Mouse (Mus musculus): ENCODE results near the gene Cdc42. TPM values are rescaled to one million over a fixed set of nuclear protein-coding genes. Genes with fewer than 3 reads are reported as not detected.

The Cdc42 gene
- polyA plus RNA-seq, 1 experiment, result 298 TPM

DNA sequence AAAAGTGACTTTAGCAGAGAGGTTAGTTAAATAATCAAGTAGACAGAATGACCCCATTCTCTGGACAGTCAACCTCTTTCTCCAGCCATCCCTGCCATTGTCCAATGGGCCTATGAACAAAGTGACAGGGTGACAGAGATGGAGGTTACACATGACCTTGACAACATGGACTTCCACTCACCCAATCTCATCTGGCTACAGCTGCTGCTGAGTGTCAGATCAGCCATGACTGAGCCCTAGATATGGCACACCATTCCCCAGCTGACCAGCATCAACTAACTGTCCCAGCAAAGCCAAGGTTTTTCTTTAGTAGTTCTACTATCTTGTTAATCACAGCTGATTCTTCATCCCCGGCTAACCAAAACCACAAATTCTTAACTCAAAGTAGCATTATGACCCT is 14.7 kb downstream of the Cdc42 start:
- TF ChIP-seq TCF12 (IDR thresholded peaks at IDR 0.05; ENCODE audit: insufficient read depth, poor library complexity, severe bottlenecking) (no peak), SRF (IDR thresholded peaks at IDR 0.05; ENCODE audit: control insufficient read depth, insufficient read length, low read depth) (no peak), MYOD1 (IDR thresholded peaks at IDR 0.05; ENCODE audit: control insufficient read depth in 1 of 3, insufficient read length in 2 of 3, low read depth in 2 of 3) (peak; percentile 31 to 76 (median 67)), MYOG (IDR thresholded peaks at IDR 0.05; ENCODE audit: control insufficient read depth in 1 of 3, insufficient read depth in 1 of 3, insufficient read length in 2 of 3, low read depth in 2 of 3) (peak in 1 of 3 experiments; percentile 31), POLR2AphosphoS2 (IDR thresholded peaks at IDR 0.05; ENCODE audit: insufficient read length, low read depth) (peak; percentile 27)
- no peak overlapping the region for H3K4me3 ChIP-seq
- H3K79me2 ChIP-seq (ENCODE audit: control insufficient read depth, insufficient read depth), result peaks cover 97% of the 10 kb centered on the region
- no peak overlapping the region for H3ac ChIP-seq (ENCODE audit: control insufficient read depth, insufficient read length)
- no peaks in the 10 kb centered on the region for H3K27me3 ChIP-seq (ENCODE audit: control insufficient read depth, insufficient read depth, insufficient read length)
- H3K36me3 ChIP-seq (ENCODE audit: control insufficient read depth, insufficient read depth), result peaks cover 16% of the 10 kb centered on the region
- no peak overlapping the region for H3K4me2 ChIP-seq (ENCODE audit: low read depth)

DNA sequence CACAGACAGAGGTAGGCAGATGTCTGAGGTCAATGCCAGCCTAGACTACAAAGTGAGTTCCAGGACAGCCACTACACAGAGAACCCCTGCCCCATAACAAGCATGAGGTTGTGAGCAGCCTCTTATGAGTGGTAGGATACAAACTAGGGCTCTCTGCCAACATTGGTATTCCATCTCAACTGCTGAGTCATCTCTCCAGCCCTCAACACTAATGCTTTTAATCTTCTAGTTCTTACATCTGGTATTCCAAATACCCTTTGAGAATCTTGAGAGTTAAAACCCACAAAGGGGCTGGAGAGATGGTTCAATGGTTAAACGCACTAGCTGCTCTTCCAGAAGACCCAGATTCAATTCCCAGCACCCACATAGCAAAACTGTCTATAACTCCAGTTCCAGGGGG is 18.1 kb downstream of the Cdc42 start:
- H3K4me3 ChIP-seq, result no peak overlapping the region

GRCm38 (mm10) chr4:137336468-137336867 is 21.1 kb downstream of the Cdc42 start:
- H3K79me2 ChIP-seq (ENCODE audit: control insufficient read depth, insufficient read depth), result peaks cover 96% of the 10 kb centered on the region
- H3K27me3 ChIP-seq (ENCODE audit: control insufficient read depth, insufficient read depth, insufficient read length), result no peaks in the 10 kb centered on the region
- H3ac ChIP-seq (ENCODE audit: control insufficient read depth, insufficient read length), result no peak overlapping the region
- H3K4me2 ChIP-seq (ENCODE audit: low read depth), result no peak overlapping the region
- peaks cover 41% of the 10 kb centered on the region for H3K36me3 ChIP-seq (ENCODE audit: control insufficient read depth, insufficient read depth)
- TF ChIP-seq POLR2AphosphoS2 (IDR thresholded peaks at IDR 0.05; ENCODE audit: insufficient read length, low read depth) (no peak), CEBPB (IDR thresholded peaks at IDR 0.05; ENCODE audit: insufficient read depth, poor library complexity, severe bottlenecking) (no peak), REST (IDR thresholded peaks at IDR 0.05; ENCODE audit: insufficient read depth, insufficient read length) (no peak), MYOG (IDR thresholded peaks at IDR 0.05; ENCODE audit: control insufficient read depth in 1 of 3, insufficient read depth in 1 of 3, insufficient read length in 2 of 3, low read depth in 2 of 3) (no peak), MAX (IDR thresholded peaks at IDR 0.05; ENCODE audit: low read depth) (no peak), TCF12 (IDR thresholded peaks at IDR 0.05; ENCODE audit: insufficient read depth, poor library complexity, severe bottlenecking) (no peak), POLR2A (IDR thresholded peaks at IDR 0.05; ENCODE audit: insufficient read length, low read depth) (no peak), USF1 (IDR thresholded peaks at IDR 0.05; ENCODE audit: low read depth) (no peak), E2F4 (IDR thresholded peaks at IDR 0.05; ENCODE audit: insufficient read depth) (no peak), SRF (IDR thresholded peaks at IDR 0.05; ENCODE audit: control insufficient read depth, insufficient read length, low read depth) (no peak), MYOD1 (IDR thresholded peaks at IDR 0.05; ENCODE audit: control insufficient read depth in 1 of 3, insufficient read length in 2 of 3, low read depth in 2 of 3) (no peak), TCF3 (IDR thresholded peaks at IDR 0.05; ENCODE audit: insufficient read length, low read depth) (no peak)
- H3K4me3 ChIP-seq, result no peak overlapping the region

More for the DNA sequence above, 18.1 kb downstream of the Cdc42 start:
- no peak overlapping the region for H3ac ChIP-seq (ENCODE audit: control insufficient read depth, insufficient read length)
- H3K27me3 ChIP-seq (ENCODE audit: control insufficient read depth, insufficient read depth, insufficient read length), result no peaks in the 10 kb centered on the region
- H3K36me3 ChIP-seq (ENCODE audit: control insufficient read depth, insufficient read depth), result peaks cover 24% of the 10 kb centered on the region
- H3K4me2 ChIP-seq (ENCODE audit: low read depth), result peak overlapping the region; percentile 8
- peaks cover 99% of the 10 kb centered on the region for H3K79me2 ChIP-seq (ENCODE audit: control insufficient read depth, insufficient read depth)
- TF ChIP-seq TCF3 (IDR thresholded peaks at IDR 0.05; ENCODE audit: insufficient read length, low read depth) (no peak), CEBPB (IDR thresholded peaks at IDR 0.05; ENCODE audit: insufficient read depth, poor library complexity, severe bottlenecking) (no peak), POLR2A (IDR thresholded peaks at IDR 0.05; ENCODE audit: insufficient read length, low read depth) (peak; percentile 7)

DNA sequence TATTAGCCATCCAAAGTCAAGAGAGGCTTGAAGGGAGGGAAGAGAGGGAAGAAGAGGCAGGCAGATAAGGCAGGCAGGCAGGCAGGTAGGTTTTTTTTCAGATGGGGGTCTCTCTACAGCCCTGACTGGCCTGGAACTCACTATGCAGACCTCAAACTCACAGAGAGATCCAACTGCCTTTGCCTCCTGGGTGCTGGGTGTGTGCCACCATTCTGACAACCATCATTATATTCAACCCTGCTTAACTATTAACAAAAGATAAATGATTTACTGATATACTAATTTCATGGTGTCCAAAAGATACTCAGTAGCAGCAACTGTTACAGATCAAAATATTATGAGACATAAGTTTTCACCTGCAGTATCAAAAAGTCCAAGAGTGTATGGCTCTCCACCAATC is 25.5 kb downstream of the Cdc42 start:
- no peaks in the 10 kb centered on the region for H3K27me3 ChIP-seq (ENCODE audit: control insufficient read depth, insufficient read depth, insufficient read length)
- no peak overlapping the region for H3K4me3 ChIP-seq
- H3ac ChIP-seq (ENCODE audit: control insufficient read depth, insufficient read length), result no peak overlapping the region
- H3K4me2 ChIP-seq (ENCODE audit: low read depth), result no peak overlapping the region
- peaks cover 80% of the 10 kb centered on the region for H3K79me2 ChIP-seq (ENCODE audit: control insufficient read depth, insufficient read depth)
- TF ChIP-seq POLR2A (IDR thresholded peaks at IDR 0.05; ENCODE audit: insufficient read length, low read depth), result no peak
- TF ChIP-seq CEBPB (IDR thresholded peaks at IDR 0.05; ENCODE audit: insufficient read depth, poor library complexity, severe bottlenecking), result no peak
- no peak for TF ChIP-seq MYOD1 (IDR thresholded peaks at IDR 0.05; ENCODE audit: control insufficient read depth in 1 of 3, insufficient read length in 2 of 3, low read depth in 2 of 3)
- TF ChIP-seq E2F4 (IDR thresholded peaks at IDR 0.05; ENCODE audit: insufficient read depth), result no peak
- no peak for TF ChIP-seq TCF12 (IDR thresholded peaks at IDR 0.05; ENCODE audit: insufficient read depth, poor library complexity, severe bottlenecking)
- TF ChIP-seq SRF (IDR thresholded peaks at IDR 0.05; ENCODE audit: control insufficient read depth, insufficient read length, low read depth), result no peak
- TF ChIP-seq MYOG (IDR thresholded peaks at IDR 0.05; ENCODE audit: control insufficient read depth in 1 of 3, insufficient read depth in 1 of 3, insufficient read length in 2 of 3, low read depth in 2 of 3), result no peak
- no peak for TF ChIP-seq USF1 (IDR thresholded peaks at IDR 0.05; ENCODE audit: low read depth)
- no peak for TF ChIP-seq REST (IDR thresholded peaks at IDR 0.05; ENCODE audit: insufficient read depth, insufficient read length)
- TF ChIP-seq MAX (IDR thresholded peaks at IDR 0.05; ENCODE audit: low read depth), result no peak
- TF ChIP-seq POLR2AphosphoS2 (IDR thresholded peaks at IDR 0.05; ENCODE audit: insufficient read length, low read depth), result no peak
- TF ChIP-seq TCF3 (IDR thresholded peaks at IDR 0.05; ENCODE audit: insufficient read length, low read depth), result no peak
- H3K36me3 ChIP-seq (ENCODE audit: control insufficient read depth, insufficient read depth), result peaks cover 67% of the 10 kb centered on the region

DNA sequence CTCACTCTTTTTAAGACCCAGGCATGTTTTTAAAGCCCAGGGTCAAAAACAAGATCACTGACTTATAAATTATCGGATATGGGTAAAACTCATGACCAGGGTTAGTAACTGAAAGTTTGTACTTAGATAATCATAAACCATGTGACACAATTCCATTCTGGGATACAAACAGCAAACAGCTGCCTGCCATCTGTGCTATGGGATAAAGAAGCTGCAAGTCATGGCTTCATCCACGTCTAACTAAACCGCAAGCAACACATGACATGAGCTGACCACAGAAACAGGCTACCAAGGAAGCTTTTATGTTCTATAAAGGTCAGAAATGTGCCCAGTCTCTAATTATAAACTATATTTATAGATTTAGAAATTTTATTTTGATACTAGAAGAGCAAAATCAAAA is 31.0 kb downstream of the Cdc42 start:
- H3K27me3 ChIP-seq (ENCODE audit: control insufficient read depth, insufficient read depth, insufficient read length), result no peaks in the 10 kb centered on the region
- TF ChIP-seq MYOD1 (IDR thresholded peaks at IDR 0.05; ENCODE audit: control insufficient read depth in 1 of 3, insufficient read length in 2 of 3, low read depth in 2 of 3), result peak; percentile 67 to 89 (median 88)
- TF ChIP-seq USF1 (IDR thresholded peaks at IDR 0.05; ENCODE audit: low read depth), result peak; percentile 42
- no peak for TF ChIP-seq REST (IDR thresholded peaks at IDR 0.05; ENCODE audit: insufficient read depth, insufficient read length)
- peak in 2 of 3 experiments; percentile 60 to 95 for TF ChIP-seq MYOG (IDR thresholded peaks at IDR 0.05; ENCODE audit: control insufficient read depth in 1 of 3, insufficient read depth in 1 of 3, insufficient read length in 2 of 3, low read depth in 2 of 3)
- TF ChIP-seq CEBPB (IDR thresholded peaks at IDR 0.05; ENCODE audit: insufficient read depth, poor library complexity, severe bottlenecking), result no peak
- TF ChIP-seq TCF3 (IDR thresholded peaks at IDR 0.05; ENCODE audit: insufficient read length, low read depth), result peak; percentile 73
- peak; percentile 84 for TF ChIP-seq TCF12 (IDR thresholded peaks at IDR 0.05; ENCODE audit: insufficient read depth, poor library complexity, severe bottlenecking)
- TF ChIP-seq SRF (IDR thresholded peaks at IDR 0.05; ENCODE audit: control insufficient read depth, insufficient read length, low read depth), result no peak
- peaks cover 69% of the 10 kb centered on the region for H3K79me2 ChIP-seq (ENCODE audit: control insufficient read depth, insufficient read depth)
- no peak overlapping the region for H3ac ChIP-seq (ENCODE audit: control insufficient read depth, insufficient read length)
- H3K4me3 ChIP-seq, result no peak overlapping the region
- peak overlapping the region; percentile 8 for H3K4me2 ChIP-seq (ENCODE audit: low read depth)
- peaks cover 65% of the 10 kb centered on the region for H3K36me3 ChIP-seq (ENCODE audit: control insufficient read depth, insufficient read depth)
